ENCODE assay signal across 8 mouse cellular contexts in the genomic region with DNA sequence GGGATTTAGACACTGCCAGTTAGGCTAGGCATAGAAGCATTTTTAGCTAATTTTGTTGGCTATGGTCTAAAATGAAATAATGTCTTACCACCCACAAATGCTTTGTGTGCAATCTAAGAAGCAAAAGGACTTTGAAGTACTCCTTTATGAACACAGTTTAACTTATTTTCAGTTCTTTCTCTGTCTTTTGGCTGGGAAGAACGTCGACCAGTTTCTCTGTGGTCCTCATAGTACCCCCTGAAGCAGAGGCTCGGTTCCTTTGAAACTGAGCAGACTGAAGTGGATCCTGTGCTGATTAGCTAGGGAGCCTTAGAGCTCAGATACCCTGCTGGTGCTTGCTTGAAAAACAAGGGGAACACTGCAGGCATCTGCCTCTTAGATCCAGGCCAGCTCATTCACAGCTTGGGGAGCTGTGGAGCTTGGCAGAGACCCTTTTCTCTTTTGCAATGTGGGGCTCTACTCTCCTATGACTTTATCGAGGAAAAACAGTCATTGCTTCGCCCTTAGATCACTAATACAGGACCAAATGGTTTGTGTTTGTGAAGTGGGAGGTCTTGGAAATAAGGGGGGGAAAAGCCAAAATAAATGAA. TPM values are rescaled to one million over a fixed set of nuclear protein-coding genes. Genes with fewer than 3 reads are reported as not detected.
DNase-seq lines count a peak whose midpoint lies in the region; ATAC-seq lines count a peak whose summit lies in the region.

No protein-coding gene starts in this region.

- DNase-seq in embryo, embryonic 10 days (ENCODE audit: low spot score) = peak; percentile 23
- no peak for DNase-seq in embryo, embryonic 9.5 days (ENCODE audit: extremely low spot score)
- DNase-seq in midbrain, embryonic 11.5 days (ENCODE audit: low spot score, missing footprints) = peak; percentile 91
- peak; percentile 33 for DNase-seq in heart, postnatal 4 days
- peak; percentile 19 for DNase-seq in retina, postnatal 1 day
- DNase-seq in kidney, postnatal 36 days = no peak
- DNase-seq in thymus, adult 18-20 months = no peak

- no peaks in the 10 kb centered on the region for H3K9me3 ChIP-seq in midbrain, embryonic 11.5 days (ENCODE audit: control insufficient read depth, low read length)
- H3K9me3 ChIP-seq in midbrain, embryonic 15.5 days = no peaks in the 10 kb centered on the region

- H3K27me3 ChIP-seq in midbrain, embryonic 11.5 days (ENCODE audit: control insufficient read depth, insufficient read depth, low read length) = peaks cover 14% of the 10 kb centered on the region
- peaks cover 14% of the 10 kb centered on the region for H3K27me3 ChIP-seq in midbrain, embryonic 15.5 days (replicated peaks)

- no peak overlapping the region for H3K27ac ChIP-seq in midbrain, embryonic 11.5 days (ENCODE audit: low read depth, low read length)
- no peak overlapping the region for H3K27ac ChIP-seq in midbrain, embryonic 15.5 days

- H3K4me3 ChIP-seq in midbrain, embryonic 11.5 days (ENCODE audit: low read depth, low read length) = no peak overlapping the region
- no peak overlapping the region for H3K4me3 ChIP-seq in midbrain, embryonic 15.5 days

- WGBS in midbrain, embryonic 11.5 days = 8% methylated on average over 5 of the region's 5 CpGs
- 4% methylated on average over 5 of the region's 5 CpGs for WGBS in midbrain, embryonic 15.5 days

- peaks cover 3% of the 10 kb centered on the region; the same call in 1 of the 2 replicates for H3K4me1 ChIP-seq in midbrain, embryonic 11.5 days (ENCODE audit: control insufficient read depth, insufficient read depth, low read length)
- H3K4me1 ChIP-seq in midbrain, embryonic 15.5 days = peaks cover 10% of the 10 kb centered on the region

- no peak overlapping the region for H3K9ac ChIP-seq in midbrain, embryonic 11.5 days (ENCODE audit: low read length)
- no peak overlapping the region for H3K9ac ChIP-seq in midbrain, embryonic 15.5 days

- no peak overlapping the region for H3K4me2 ChIP-seq in midbrain, embryonic 11.5 days
- no peak overlapping the region for H3K4me2 ChIP-seq in midbrain, embryonic 15.5 days

- no peaks in the 10 kb centered on the region for H3K36me3 ChIP-seq in midbrain, embryonic 11.5 days (ENCODE audit: control insufficient read depth, insufficient read depth, low read length)
- H3K36me3 ChIP-seq in midbrain, embryonic 15.5 days (replicated peaks) = no peaks in the 10 kb centered on the region

- no peak for ATAC-seq in midbrain, embryonic 11.5 days (ENCODE audit: low FRiP score)
- ATAC-seq in midbrain, embryonic 15.5 days (replicated peaks) = no peak

RNA-seq across cellular contexts. Expression of a gene that starts 1.9 kb away (rescaled TPM):
- 1.6 and 3.0 TPM in 2 replicates for polyA plus RNA-seq in midbrain, embryonic 11.5 days (2014; fragmentation: Nextera tagmentation; extraction: Ambion mirVana)
- polyA plus RNA-seq in midbrain, embryonic 15.5 days (2015; fragmentation: Nextera tagmentation; extraction: Ambion mirVana) = 4.1 and 5.2 TPM in 2 replicates
- total RNA-seq in heart, postnatal 4 days (2021) = 10 to 100 TPM; 13.3 to 16.3 TPM

Comparison
In these comparisons a context has a peak if more than half of its experiments do, and no peak if none do; other contexts are left out.
1. DNase-seq: peak in embryo, embryonic 10 days (single experiment), midbrain, embryonic 11.5 days (single experiment), heart, postnatal 4 days (single experiment) and retina, postnatal 1 day (single experiment); none in embryo, embryonic 9.5 days (single experiment), kidney, postnatal 36 days (0 of 2) and thymus, adult 18-20 months (0 of 2).